Comparison of ENCODE assay signal across 15 mouse cellular contexts in the genomic region with DNA sequence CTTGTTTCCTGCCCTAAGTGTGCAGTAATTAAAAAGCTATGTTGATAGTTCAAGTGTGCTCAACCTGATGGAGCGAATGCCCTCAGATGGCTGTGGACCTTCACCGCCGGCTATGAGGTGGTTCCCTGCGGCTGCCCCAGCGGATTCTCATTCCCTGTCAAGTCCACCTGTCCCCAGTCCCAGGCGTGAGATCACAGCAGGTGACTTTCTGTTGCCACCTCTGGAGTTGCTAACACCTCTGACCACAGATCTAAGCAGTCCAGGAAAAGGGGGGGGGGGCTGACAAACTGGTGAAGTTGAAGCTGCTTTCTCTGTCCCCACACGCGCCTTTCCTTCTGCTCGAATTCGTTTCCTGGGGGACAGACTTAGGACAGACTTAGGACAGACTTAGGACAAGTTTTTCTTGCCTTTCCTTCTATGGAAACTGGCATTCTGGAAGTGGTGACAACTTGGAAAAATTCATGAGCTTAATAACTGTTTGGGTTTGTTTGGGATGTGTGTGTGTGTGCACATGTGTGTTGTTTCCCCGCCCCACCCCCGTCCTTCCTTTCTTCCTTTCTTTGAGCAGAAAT. TPM values are rescaled to one million over a fixed set of nuclear protein-coding genes. Genes with fewer than 3 reads are reported as not detected.
DNase-seq lines count a peak whose midpoint lies in the region; ATAC-seq and TF ChIP-seq lines count a peak whose summit lies in the region.
"Had no signal": no experiment of that assay in that cellular context is flagged by ENCODE, and none has a peak within 500 bp of the region (broad histone marks: within the 10 kb centered on the region; RNA-seq: fewer than 3 reads in every experiment).

No protein-coding gene starts in this region.

- DNase-seq in heart, postnatal 36 days = no peak
- peak; percentile 26 for DNase-seq in brain, embryonic 14.5 days (ENCODE audit: low read depth)
- peak; percentile 55 for DNase-seq in kidney, adult 18-20 months
- no peak for DNase-seq in gastrocnemius, adult 18-20 months (ENCODE audit: low spot score)
- DNase-seq in urinary bladder, postnatal 25 days (ENCODE audit: low spot score) = no peak
- no peak for DNase-seq in cerebellum, postnatal 4 days (ENCODE audit: low spot score in 2 of 2)
- DNase-seq: gastrocnemius, postnatal 36 days; layer of hippocampus, postnatal 36 days; liver, postnatal 0 days; right cerebral cortex, postnatal 14 days; thymus, adult 18-20 months had no signal

- peaks cover 22% of the 10 kb centered on the region for H3K27me3 ChIP-seq in heart, embryonic 12.5 days (replicated peaks)
- peaks cover 25% of the 10 kb centered on the region for H3K27me3 ChIP-seq in limb, embryonic 15.5 days
- H3K27me3 ChIP-seq: CH12.LX had no signal

- no peak for TF ChIP-seq CTCF in brain, embryonic 14.5 days (IDR thresholded peaks at IDR 0.05; ENCODE audit: borderline replicate concordance, extremely low read depth, insufficient read depth, insufficient read length)

- no peaks in the 10 kb centered on the region for H3K9me3 ChIP-seq in heart, embryonic 12.5 days (replicated peaks)
- H3K9me3 ChIP-seq in limb, embryonic 15.5 days = no peaks in the 10 kb centered on the region

- no peak overlapping the region for H3K9ac ChIP-seq in heart, embryonic 12.5 days
- no peak overlapping the region for H3K9ac ChIP-seq in limb, embryonic 15.5 days
- H3K9ac ChIP-seq: liver, postnatal 0 days had no signal

- no peak overlapping the region for H3K27ac ChIP-seq in heart, embryonic 12.5 days (ENCODE audit: poor library complexity, severe bottlenecking)
- H3K27ac ChIP-seq in limb, embryonic 15.5 days = peak overlapping the region; percentile 54

- no peak overlapping the region for H3K4me3 ChIP-seq in heart, embryonic 12.5 days
- H3K4me3 ChIP-seq in limb, embryonic 15.5 days = peak overlapping the region; percentile 9; the same call in 1 of the 2 replicates
- H3K4me3 ChIP-seq: erythroblast, embryonic 14.5 days had no signal

- H3K36me3 ChIP-seq in heart, embryonic 12.5 days = no peaks in the 10 kb centered on the region
- no peaks in the 10 kb centered on the region for H3K36me3 ChIP-seq in limb, embryonic 15.5 days

- TF ChIP-seq POLR2A in brain, embryonic 14.5 days (IDR thresholded peaks at IDR 0.05; ENCODE audit: borderline replicate concordance, extremely low read depth, insufficient read depth, insufficient read length, poor library complexity, severe bottlenecking) = no peak

- intact Hi-C loops in heart, postnatal 36 days (cut with DNase I) = loop anchor here (5.0 kb wide), 4 partner anchors 65 to 515 kb away; no protein-coding TSS in a partner anchor

- ATAC-seq in heart, embryonic 12.5 days (ENCODE audit: insufficient number of reproducible peaks, low FRiP score) = no peak
- no peak for ATAC-seq in limb, embryonic 15.5 days (ENCODE audit: insufficient number of reproducible peaks, low FRiP score, low TSS enrichment, low read depth)
- ATAC-seq: liver, postnatal 0 days had no signal

- peak overlapping the region; percentile 18; the same call in 1 of the 2 replicates for H3K4me2 ChIP-seq in heart, embryonic 12.5 days
- H3K4me2 ChIP-seq in limb, embryonic 15.5 days = 0 out of 2 replicates have a peak overlapping the region, but pooled peaks have one; percentile 14

- peaks cover 19% of the 10 kb centered on the region for H3K4me1 ChIP-seq in heart, embryonic 12.5 days (replicated peaks)
- peaks cover 46% of the 10 kb centered on the region for H3K4me1 ChIP-seq in limb, embryonic 15.5 days

- WGBS in heart, embryonic 12.5 days = 11% methylated on average over 12 of the region's 12 CpGs
- WGBS in limb, embryonic 15.5 days = 22% methylated on average over 12 of the region's 12 CpGs

RNA-seq across cellular contexts. Expression of gene Mecom, which starts 35.3 kb away (rescaled TPM):
- 38.7 and 43.8 TPM in 2 replicates for polyA plus RNA-seq in heart, embryonic 12.5 days (2016; fragmentation: Nextera tagmentation; extraction: Ambion mirVana)
- total RNA-seq in heart, postnatal 36 days (2021) = 10 to 100 TPM; 16.9 to 21.6 TPM
- polyA plus RNA-seq in brain, embryonic 14.5 days (2012; rRNA removed) = 3.7 and 7.3 TPM in 2 replicates
- 37.7 and 38.4 TPM in 2 replicates for polyA plus RNA-seq in limb, embryonic 15.5 days (2015; fragmentation: Nextera tagmentation; extraction: Ambion mirVana)
- total RNA-seq in gastrocnemius, adult 18-20 months (2021) = 1 to 10 TPM; 4.2 to 6.1 TPM
- total RNA-seq: CH12.LX had no signal

Comparison
In these comparisons a context has a peak if more than half of its experiments do, and no peak if none do; other contexts are left out.
1. DNase-seq: peak in brain, embryonic 14.5 days (single experiment) and kidney, adult 18-20 months (single experiment); none in heart, postnatal 36 days (0 of 2), gastrocnemius, adult 18-20 months (single experiment), urinary bladder, postnatal 25 days (single experiment) and cerebellum, postnatal 4 days (0 of 2).